Mouse (Mus musculus): ENCODE results near the gene Ascc2. TPM values are rescaled to one million over a fixed set of nuclear protein-coding genes. Genes with fewer than 3 reads are reported as not detected.

Gene Ascc2
- polyA plus RNA-seq, 1 experiment from 2014 or later = 36.7 TPM

DNA sequence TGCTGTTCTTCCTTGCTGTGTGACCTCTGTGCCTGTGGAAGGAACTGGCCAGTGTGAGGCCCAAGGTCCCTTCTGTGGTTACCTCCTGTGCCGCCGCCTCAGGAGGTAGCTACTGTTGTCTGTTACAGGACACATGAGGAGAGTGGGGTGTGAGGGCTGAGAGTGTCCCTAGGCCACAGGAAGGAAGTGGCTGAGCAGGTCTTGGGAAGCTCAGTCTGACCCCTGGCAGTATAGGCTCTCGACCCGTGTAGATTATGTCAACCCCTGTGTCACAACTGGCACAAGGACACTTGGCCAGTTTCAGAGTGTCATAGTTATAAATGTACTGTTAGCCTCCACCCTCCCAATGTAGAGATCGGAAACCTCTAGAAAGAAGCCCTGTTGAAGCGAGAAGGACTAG is 46.0 kb downstream of the Ascc2 start:
- Histone ChIP-seq H3K27me3 (ENCODE audit: control insufficient read depth, insufficient read depth, low read length) (no peaks in the 10 kb centered on the region), H3K4me1 (replicated peaks; ENCODE audit: control insufficient read depth, insufficient read depth, low read length) (no peaks in the 10 kb centered on the region), H3K27ac (ENCODE audit: low read depth, low read length) (no peak overlapping the region), H3K9ac (ENCODE audit: low read length) (no peak overlapping the region), H3K36me3 (ENCODE audit: control insufficient read depth, insufficient read depth, low read length) (peaks cover 5% of the 10 kb centered on the region; the same call in 1 of the 2 replicates), H3K4me2 (ENCODE audit: low read depth, low read length, severe bottlenecking) (no peak overlapping the region), H3K9me3 (ENCODE audit: control insufficient read depth, low read length) (no peaks in the 10 kb centered on the region), H3K4me3 (ENCODE audit: low read depth, low read length) (no peak overlapping the region)
- DNase-seq (ENCODE audit: low spot score) (no peak), ATAC-seq (replicated peaks; ENCODE audit: low FRiP score) (no peak)
- WGBS = 97% methylated on average over 6 of the region's 6 CpGs

DNA sequence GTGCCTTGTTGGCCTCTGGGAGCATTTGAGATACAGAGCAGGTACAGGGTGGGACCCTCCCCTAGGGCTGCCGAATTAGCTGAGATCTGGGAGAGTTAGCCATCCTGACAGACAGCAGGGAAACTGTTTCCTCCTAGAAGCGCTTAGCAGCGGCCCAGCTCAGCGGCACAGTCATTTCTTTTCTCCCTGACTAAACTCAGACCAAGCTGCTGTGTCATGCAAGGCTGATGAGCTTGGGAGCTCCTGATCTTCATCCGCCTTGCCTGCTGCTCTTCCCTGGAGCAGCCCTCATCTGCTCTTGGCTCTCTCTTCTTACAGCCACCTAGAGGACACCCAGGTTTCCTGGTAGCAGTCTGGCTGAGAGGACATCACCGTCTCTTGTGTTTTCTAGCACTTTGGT is 46.6 kb downstream of the Ascc2 start:
- H3K27me3 ChIP-seq (ENCODE audit: control insufficient read depth, insufficient read depth, low read length) = no peaks in the 10 kb centered on the region
- no peak overlapping the region for H3K27ac ChIP-seq (ENCODE audit: low read depth, low read length)
- no peak overlapping the region for H3K4me2 ChIP-seq (ENCODE audit: low read depth, low read length, severe bottlenecking)
- DNase-seq (ENCODE audit: low spot score) = no peak
- H3K36me3 ChIP-seq (ENCODE audit: control insufficient read depth, insufficient read depth, low read length) = peaks cover 5% of the 10 kb centered on the region; the same call in 1 of the 2 replicates
- H3K9ac ChIP-seq (ENCODE audit: low read length) = no peak overlapping the region
- no peaks in the 10 kb centered on the region for H3K4me1 ChIP-seq (replicated peaks; ENCODE audit: control insufficient read depth, insufficient read depth, low read length)
- no peaks in the 10 kb centered on the region for H3K9me3 ChIP-seq (ENCODE audit: control insufficient read depth, low read length)
- WGBS = 75% methylated on average over 6 of the region's 6 CpGs
- ATAC-seq (replicated peaks; ENCODE audit: low FRiP score) = no peak
- no peak overlapping the region for H3K4me3 ChIP-seq (ENCODE audit: low read depth, low read length)

DNA sequence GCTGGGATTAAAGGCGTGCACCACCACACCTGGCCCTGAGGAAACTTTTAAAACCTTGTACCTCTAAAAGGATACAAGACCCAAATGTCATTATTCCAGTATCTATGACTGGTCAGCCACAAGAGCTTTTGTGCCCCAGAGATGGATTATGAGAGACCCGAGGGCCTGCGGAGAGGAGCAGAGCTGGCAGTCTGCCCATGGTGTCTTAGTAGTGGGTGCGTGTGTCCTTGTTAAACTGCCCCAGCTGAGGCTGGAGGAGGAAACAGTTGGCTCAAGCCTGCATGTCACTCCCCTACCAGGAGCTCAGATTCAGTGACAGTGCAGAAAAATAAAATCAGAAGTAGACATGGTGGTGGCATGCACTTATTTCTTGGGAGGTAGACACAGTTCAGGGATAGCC is 47.5 kb downstream of the Ascc2 start:
- no peak overlapping the region for H3K27ac ChIP-seq (ENCODE audit: low read depth, low read length)
- no peak overlapping the region for H3K4me3 ChIP-seq (ENCODE audit: low read depth, low read length)
- ATAC-seq (replicated peaks; ENCODE audit: low FRiP score) (no peak), DNase-seq (ENCODE audit: low spot score) (no peak)
- H3K9me3 ChIP-seq (ENCODE audit: control insufficient read depth, low read length) = no peaks in the 10 kb centered on the region
- H3K27me3 ChIP-seq (ENCODE audit: control insufficient read depth, insufficient read depth, low read length) = no peaks in the 10 kb centered on the region
- WGBS = 91% methylated on average over 4 of the region's 4 CpGs
- no peak overlapping the region for H3K4me2 ChIP-seq (ENCODE audit: low read depth, low read length, severe bottlenecking)
- H3K36me3 ChIP-seq (ENCODE audit: control insufficient read depth, insufficient read depth, low read length) = peaks cover 5% of the 10 kb centered on the region; the same call in 1 of the 2 replicates
- H3K9ac ChIP-seq (ENCODE audit: low read length) = no peak overlapping the region
- H3K4me1 ChIP-seq (replicated peaks; ENCODE audit: control insufficient read depth, insufficient read depth, low read length) = no peaks in the 10 kb centered on the region

DNA sequence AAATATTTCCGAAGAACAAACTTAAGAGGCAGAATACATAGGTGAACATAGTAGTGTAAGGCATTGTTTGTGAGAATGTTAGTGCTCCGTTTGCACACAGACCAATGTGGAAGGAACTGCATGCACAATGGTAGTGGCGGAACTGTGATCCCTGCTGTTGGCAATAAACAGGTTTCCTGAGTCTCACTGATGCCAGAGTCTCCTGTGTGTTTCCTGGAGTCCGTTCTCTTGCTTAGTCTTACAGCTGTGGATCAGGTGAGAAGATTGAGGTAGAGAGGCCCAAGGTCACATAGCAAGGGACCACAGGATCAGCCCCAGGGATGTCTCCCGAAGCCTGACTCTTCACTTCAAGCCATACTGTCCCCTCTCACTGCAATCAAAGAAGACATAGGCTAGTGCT is 48.0 kb downstream of the Ascc2 start:
- Histone ChIP-seq H3K4me3 (ENCODE audit: low read depth, low read length) (no peak overlapping the region), H3K36me3 (ENCODE audit: control insufficient read depth, insufficient read depth, low read length) (peaks cover 5% of the 10 kb centered on the region; the same call in 1 of the 2 replicates), H3K4me2 (ENCODE audit: low read depth, low read length, severe bottlenecking) (no peak overlapping the region), H3K4me1 (replicated peaks; ENCODE audit: control insufficient read depth, insufficient read depth, low read length) (no peaks in the 10 kb centered on the region), H3K9me3 (ENCODE audit: control insufficient read depth, low read length) (no peaks in the 10 kb centered on the region), H3K27me3 (ENCODE audit: control insufficient read depth, insufficient read depth, low read length) (no peaks in the 10 kb centered on the region), H3K9ac (ENCODE audit: low read length) (no peak overlapping the region), H3K27ac (ENCODE audit: low read depth, low read length) (no peak overlapping the region)
- ATAC-seq (replicated peaks; ENCODE audit: low FRiP score) = no peak
- 88% methylated on average over 5 of the region's 5 CpGs for WGBS
- DNase-seq (ENCODE audit: low spot score) = no peak

DNA sequence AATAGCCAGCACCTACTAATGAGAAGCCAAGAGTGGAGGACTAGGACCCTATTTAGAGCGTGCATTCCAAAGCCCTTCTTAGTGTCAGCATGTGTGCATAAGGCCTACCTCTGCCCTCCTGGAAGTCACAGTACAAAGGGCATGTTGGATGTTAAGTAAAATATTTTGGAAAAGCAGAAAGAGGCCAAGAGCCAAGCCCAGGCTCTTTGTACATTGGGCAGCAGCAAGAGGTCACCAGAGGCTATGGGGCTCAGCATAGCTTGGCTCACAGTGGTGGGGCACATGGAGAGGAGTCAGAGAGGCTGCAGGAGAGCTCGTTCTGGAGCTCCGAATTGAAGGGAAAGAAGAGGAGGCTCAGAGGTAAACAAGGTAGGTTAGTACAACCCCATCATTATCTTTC is 49.5 kb downstream of the Ascc2 start:
- DNase-seq (ENCODE audit: low spot score) (no peak), ATAC-seq (replicated peaks; ENCODE audit: low FRiP score) (no peak)
- Histone ChIP-seq H3K9ac (ENCODE audit: low read length) (no peak overlapping the region), H3K36me3 (ENCODE audit: control insufficient read depth, insufficient read depth, low read length) (peaks cover 5% of the 10 kb centered on the region; the same call in 1 of the 2 replicates), H3K27ac (ENCODE audit: low read depth, low read length) (no peak overlapping the region), H3K4me2 (ENCODE audit: low read depth, low read length, severe bottlenecking) (no peak overlapping the region), H3K4me3 (ENCODE audit: low read depth, low read length) (no peak overlapping the region), H3K9me3 (ENCODE audit: control insufficient read depth, low read length) (no peaks in the 10 kb centered on the region), H3K27me3 (ENCODE audit: control insufficient read depth, insufficient read depth, low read length) (no peaks in the 10 kb centered on the region), H3K4me1 (replicated peaks; ENCODE audit: control insufficient read depth, insufficient read depth, low read length) (no peaks in the 10 kb centered on the region)
- WGBS = 82% methylated on average over 3 of the region's 3 CpGs

DNA sequence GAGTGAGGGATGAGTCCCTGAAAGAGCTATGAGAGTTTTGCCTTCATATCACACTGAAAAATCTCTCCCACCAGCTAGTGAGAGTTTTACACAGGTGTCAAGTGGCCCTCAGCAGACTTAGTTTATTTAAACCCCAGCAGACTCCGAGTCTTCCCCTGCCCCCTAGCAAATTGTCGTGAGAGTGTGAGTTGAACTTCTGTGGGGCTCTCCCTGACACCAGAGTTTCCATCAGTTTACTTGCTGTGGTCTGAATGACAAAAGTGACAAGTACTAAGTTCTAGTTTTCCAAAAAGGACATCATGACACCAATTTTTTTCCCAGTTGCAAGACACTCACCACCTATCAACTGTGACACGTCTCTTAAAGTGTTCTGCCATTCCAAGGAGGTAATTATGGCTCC is 50.3 kb downstream of the Ascc2 start:
- no peaks in the 10 kb centered on the region for H3K27me3 ChIP-seq (ENCODE audit: control insufficient read depth, insufficient read depth, low read length)
- ATAC-seq (replicated peaks; ENCODE audit: low FRiP score) = no peak
- peaks cover 5% of the 10 kb centered on the region; the same call in 1 of the 2 replicates for H3K36me3 ChIP-seq (ENCODE audit: control insufficient read depth, insufficient read depth, low read length)
- DNase-seq (ENCODE audit: low spot score) = no peak
- 85% methylated on average over 3 of the region's 3 CpGs for WGBS
- H3K4me3 ChIP-seq (ENCODE audit: low read depth, low read length) = no peak overlapping the region
- no peaks in the 10 kb centered on the region for H3K9me3 ChIP-seq (ENCODE audit: control insufficient read depth, low read length)
- H3K9ac ChIP-seq (ENCODE audit: low read length) = no peak overlapping the region
- no peak overlapping the region for H3K27ac ChIP-seq (ENCODE audit: low read depth, low read length)
- no peak overlapping the region for H3K4me2 ChIP-seq (ENCODE audit: low read depth, low read length, severe bottlenecking)
- H3K4me1 ChIP-seq (replicated peaks; ENCODE audit: control insufficient read depth, insufficient read depth, low read length) = no peaks in the 10 kb centered on the region

DNA sequence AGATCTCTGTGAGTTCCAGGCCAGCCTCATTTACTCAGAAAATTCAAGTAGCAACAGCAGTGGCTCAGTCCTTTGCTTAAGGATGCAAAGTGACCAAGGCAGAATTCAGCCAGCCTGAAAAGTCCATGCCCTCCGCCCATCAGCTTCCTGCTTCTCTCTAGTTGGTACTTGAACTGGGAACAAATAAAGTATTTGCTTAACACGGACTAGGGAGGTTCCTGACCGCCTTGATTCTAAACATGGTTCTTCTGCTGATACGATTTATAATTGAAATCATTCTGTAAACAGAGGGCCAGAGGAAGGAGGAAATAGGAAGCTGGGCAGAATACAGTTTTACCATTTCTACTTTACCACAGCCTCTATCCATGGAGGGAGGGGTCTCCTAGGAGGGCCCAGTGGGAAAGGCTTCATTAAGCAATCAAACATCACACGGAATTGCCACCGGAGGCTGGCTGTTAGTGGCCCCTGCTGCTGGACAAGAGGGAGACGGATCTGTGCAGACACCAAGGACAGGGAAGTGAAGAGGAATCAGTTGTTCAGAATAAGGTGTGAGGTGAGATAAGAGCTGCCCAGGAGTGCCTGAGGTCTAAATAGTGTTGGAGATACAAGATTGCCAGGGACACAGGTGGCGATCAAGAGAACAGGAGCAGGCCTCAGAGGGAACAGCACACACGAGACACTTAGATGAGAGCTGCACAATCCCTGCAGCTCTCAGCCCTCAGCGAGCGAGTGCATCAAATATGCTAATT is 51.3 kb downstream of the Ascc2 start:
- 71% methylated on average over 11 of the region's 11 CpGs for WGBS
- no peak for DNase-seq (ENCODE audit: low spot score)

DNA sequence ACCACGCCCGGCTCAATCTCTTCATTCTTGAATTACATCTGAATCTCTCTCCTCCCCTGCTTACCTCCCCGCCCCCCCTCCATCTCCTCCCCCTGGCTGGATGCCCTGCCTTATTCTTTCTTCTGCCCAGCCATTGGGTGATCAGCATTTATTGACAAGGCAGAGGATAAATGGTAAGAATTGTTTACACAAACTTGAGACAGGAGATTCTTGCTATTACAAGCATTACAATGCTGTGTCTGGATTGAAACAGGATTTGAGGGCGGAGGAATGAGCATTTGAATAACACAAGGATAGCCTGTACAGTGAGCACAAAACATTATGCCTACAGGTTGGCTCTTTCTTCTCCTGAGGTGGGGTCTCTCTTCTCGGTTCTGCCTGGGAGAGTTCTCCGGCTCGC is 52.8 kb downstream of the Ascc2 start:
- Histone ChIP-seq H3K4me3 (ENCODE audit: low read depth, low read length) (no peak overlapping the region), H3K27ac (ENCODE audit: low read depth, low read length) (no peak overlapping the region), H3K27me3 (ENCODE audit: control insufficient read depth, insufficient read depth, low read length) (no peaks in the 10 kb centered on the region), H3K4me1 (replicated peaks; ENCODE audit: control insufficient read depth, insufficient read depth, low read length) (no peaks in the 10 kb centered on the region), H3K4me2 (ENCODE audit: low read depth, low read length, severe bottlenecking) (no peak overlapping the region), H3K36me3 (ENCODE audit: control insufficient read depth, insufficient read depth, low read length) (no peaks in the 10 kb centered on the region), H3K9me3 (ENCODE audit: control insufficient read depth, low read length) (no peaks in the 10 kb centered on the region), H3K9ac (ENCODE audit: low read length) (no peak overlapping the region)
- DNase-seq (ENCODE audit: low spot score) (no peak), ATAC-seq (replicated peaks; ENCODE audit: low FRiP score) (no peak)
- 84% methylated on average over 7 of the region's 7 CpGs for WGBS

More for the DNA sequence above, 51.3 kb downstream of the Ascc2 start:
- H3K27ac ChIP-seq (ENCODE audit: low read depth, low read length) = no peak overlapping the region
- no peak overlapping the region for H3K9ac ChIP-seq (ENCODE audit: low read length)
- H3K4me3 ChIP-seq (ENCODE audit: low read depth, low read length) = no peak overlapping the region
- no peaks in the 10 kb centered on the region for H3K9me3 ChIP-seq (ENCODE audit: control insufficient read depth, low read length)
- no peak overlapping the region for H3K4me2 ChIP-seq (ENCODE audit: low read depth, low read length, severe bottlenecking)
- no peak for ATAC-seq (replicated peaks; ENCODE audit: low FRiP score)
- no peaks in the 10 kb centered on the region for H3K27me3 ChIP-seq (ENCODE audit: control insufficient read depth, insufficient read depth, low read length)
- H3K4me1 ChIP-seq (replicated peaks; ENCODE audit: control insufficient read depth, insufficient read depth, low read length) = no peaks in the 10 kb centered on the region
- H3K36me3 ChIP-seq (ENCODE audit: control insufficient read depth, insufficient read depth, low read length) = no peaks in the 10 kb centered on the region

DNA sequence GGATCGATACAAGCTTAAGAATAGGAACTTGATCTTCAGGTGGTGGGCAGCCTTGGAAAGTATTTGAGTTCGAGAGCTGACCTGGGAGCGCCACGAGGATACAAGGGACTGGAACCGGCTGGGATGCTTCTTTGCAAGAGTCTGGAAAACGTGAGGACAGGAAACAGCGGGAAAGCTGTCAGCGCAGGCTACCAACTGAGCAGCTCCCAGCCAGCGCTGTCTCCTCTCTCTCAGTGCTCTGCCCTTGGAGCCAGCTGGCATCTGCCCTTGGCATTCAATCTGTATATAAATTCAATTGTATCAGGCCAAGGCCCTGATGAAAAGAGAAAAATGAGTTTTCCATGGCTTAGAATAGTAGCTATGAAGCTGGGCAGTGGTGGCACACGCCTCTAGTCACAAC is 53.7 kb downstream of the Ascc2 start:
- no peaks in the 10 kb centered on the region for H3K36me3 ChIP-seq (ENCODE audit: control insufficient read depth, insufficient read depth, low read length)
- no peak overlapping the region for H3K4me3 ChIP-seq (ENCODE audit: low read depth, low read length)
- no peak overlapping the region for H3K9ac ChIP-seq (ENCODE audit: low read length)
- no peak overlapping the region for H3K27ac ChIP-seq (ENCODE audit: low read depth, low read length)
- WGBS = 68% methylated on average over 10 of the region's 10 CpGs
- H3K4me2 ChIP-seq (ENCODE audit: low read depth, low read length, severe bottlenecking) = no peak overlapping the region; the same call in 1 of the 2 replicates
- H3K4me1 ChIP-seq (replicated peaks; ENCODE audit: control insufficient read depth, insufficient read depth, low read length) = no peaks in the 10 kb centered on the region
- H3K9me3 ChIP-seq (ENCODE audit: control insufficient read depth, low read length) = no peaks in the 10 kb centered on the region
- DNase-seq (ENCODE audit: low spot score) = no peak
- no peaks in the 10 kb centered on the region for H3K27me3 ChIP-seq (ENCODE audit: control insufficient read depth, insufficient read depth, low read length)
- ATAC-seq (replicated peaks; ENCODE audit: low FRiP score) = no peak

All from forebrain, embryonic 11.5 days (tissue).